Mouse (Mus musculus) retina, adult 2 months (tissue): ENCODE results near the gene 4921511C20Rik.

Experiments used
- DNase-seq: peaks from one replicate; pipeline ENCODE4 v3.0.0-alpha.2; 2012; ENCODE audit warnings: low read depth, low spot score

The 4921511C20Rik gene

DNA sequence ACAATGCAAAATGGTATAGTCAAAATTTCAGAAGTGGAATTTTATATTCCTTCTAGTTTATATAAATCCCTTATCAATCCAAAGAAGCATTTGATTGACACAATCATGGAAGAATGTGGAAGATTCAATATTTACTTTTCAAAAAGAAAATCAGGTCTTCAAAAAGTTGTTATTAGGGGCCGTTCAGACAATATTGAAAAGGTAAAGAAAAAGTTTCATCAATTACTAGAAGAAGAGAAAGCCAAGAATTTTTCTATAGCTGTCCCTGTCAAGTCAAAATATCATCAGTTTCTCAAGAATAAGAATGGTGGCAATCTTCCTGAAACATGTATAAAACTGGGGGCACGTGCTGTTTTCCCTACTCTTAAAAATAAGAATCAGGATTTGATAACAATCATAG lies at the start of gene 4921511C20Rik:
4921511C20Rik (plus strand) TSS at position 301 of the 400 bp plus-strand sequence.
- no peak for DNase-seq
